Mouse (Mus musculus): Measurements from ENCODE around the gene Lamtor2. TPM values are rescaled to one million over a fixed set of nuclear protein-coding genes. Genes with fewer than 3 reads are reported as not detected.

Lamtor2 gene
- polyA plus RNA-seq, 1 experiment from 2014 or later = 103 TPM

- H3K27me3 ChIP-seq (ENCODE audit: control insufficient read depth, insufficient read depth, low read length) = no peaks in the 10 kb centered on the region
Measured at GRCm38 (mm10) chr3:88526157-88527131, 26.4 kb downstream of the Lamtor2 start.

GRCm38 (mm10) chr3:88525021-88525420 lies 27.9 kb downstream of the Lamtor2 start:
- DNase-seq (ENCODE audit: low spot score, missing footprints) (no peak), ATAC-seq (ENCODE audit: low FRiP score) (no peak)
- Histone ChIP-seq H3K27me3 (ENCODE audit: control insufficient read depth, insufficient read depth, low read length) (no peaks in the 10 kb centered on the region), H3K4me1 (ENCODE audit: control insufficient read depth, insufficient read depth, low read length) (peaks cover 24% of the 10 kb centered on the region), H3K4me2 (no peak overlapping the region), H3K36me3 (ENCODE audit: control insufficient read depth, insufficient read depth, low read length) (peaks cover 4% of the 10 kb centered on the region; the same call in 1 of the 2 replicates), H3K9me3 (ENCODE audit: control insufficient read depth, low read length) (no peaks in the 10 kb centered on the region), H3K27ac (ENCODE audit: low read depth, low read length) (no peak overlapping the region), H3K4me3 (ENCODE audit: low read depth, low read length) (no peak overlapping the region), H3K9ac (ENCODE audit: low read length) (no peak overlapping the region)
- WGBS = 88% methylated on average over 5 of the region's 5 CpGs

More at GRCm38 (mm10) chr3:88526157-88527131, 26.4 kb downstream of the Lamtor2 start:
- no peak overlapping the region for H3K27ac ChIP-seq (ENCODE audit: low read depth, low read length)
- WGBS = 34% methylated on average over 17 of the region's 17 CpGs
- no peak overlapping the region for H3K4me3 ChIP-seq (ENCODE audit: low read depth, low read length)
- H3K9me3 ChIP-seq (ENCODE audit: control insufficient read depth, low read length) = no peaks in the 10 kb centered on the region
- H3K36me3 ChIP-seq (ENCODE audit: control insufficient read depth, insufficient read depth, low read length) = peaks cover 4% of the 10 kb centered on the region; the same call in 1 of the 2 replicates
- H3K4me2 ChIP-seq = peak overlapping the region; percentile 27
- peaks cover 28% of the 10 kb centered on the region for H3K4me1 ChIP-seq (ENCODE audit: control insufficient read depth, insufficient read depth, low read length)
- H3K9ac ChIP-seq (ENCODE audit: low read length) = no peak overlapping the region
- peak; percentile 99 for DNase-seq (ENCODE audit: low spot score, missing footprints)
- ATAC-seq (ENCODE audit: low FRiP score) = peak; percentile 70

DNA sequence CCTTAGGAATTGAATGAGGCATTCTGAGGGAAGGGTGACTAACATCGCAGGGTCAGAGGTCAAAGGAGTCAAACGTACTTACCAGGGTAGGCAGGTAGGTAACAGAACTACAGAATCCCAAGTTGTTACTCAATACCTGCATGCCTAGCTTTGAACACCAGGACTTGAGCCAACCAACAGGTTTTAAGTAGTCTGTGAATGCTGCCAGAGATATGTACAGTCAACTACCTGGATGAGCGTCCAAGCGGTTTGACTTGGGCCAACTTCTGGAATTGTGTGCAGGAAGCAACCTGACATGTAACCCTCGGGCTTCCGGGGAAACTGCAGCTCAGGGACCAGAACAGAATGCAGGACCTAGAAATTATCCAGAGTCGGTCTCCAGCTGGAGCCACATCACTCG lies 29.8 kb downstream of the Lamtor2 start:
- ATAC-seq (ENCODE audit: low FRiP score) = no peak
- peaks cover 4% of the 10 kb centered on the region; the same call in 1 of the 2 replicates for H3K36me3 ChIP-seq (ENCODE audit: control insufficient read depth, insufficient read depth, low read length)
- no peak overlapping the region for H3K4me2 ChIP-seq
- WGBS = 92% methylated on average over 8 of the region's 8 CpGs
- DNase-seq (ENCODE audit: low spot score, missing footprints) = peak; percentile 67
- no peak overlapping the region for H3K9ac ChIP-seq (ENCODE audit: low read length)
- no peaks in the 10 kb centered on the region for H3K9me3 ChIP-seq (ENCODE audit: control insufficient read depth, low read length)
- H3K4me1 ChIP-seq (ENCODE audit: control insufficient read depth, insufficient read depth, low read length) = peaks cover 10% of the 10 kb centered on the region
- H3K27ac ChIP-seq (ENCODE audit: low read depth, low read length) = no peak overlapping the region
- H3K4me3 ChIP-seq (ENCODE audit: low read depth, low read length) = no peak overlapping the region
- no peaks in the 10 kb centered on the region for H3K27me3 ChIP-seq (ENCODE audit: control insufficient read depth, insufficient read depth, low read length)

DNA sequence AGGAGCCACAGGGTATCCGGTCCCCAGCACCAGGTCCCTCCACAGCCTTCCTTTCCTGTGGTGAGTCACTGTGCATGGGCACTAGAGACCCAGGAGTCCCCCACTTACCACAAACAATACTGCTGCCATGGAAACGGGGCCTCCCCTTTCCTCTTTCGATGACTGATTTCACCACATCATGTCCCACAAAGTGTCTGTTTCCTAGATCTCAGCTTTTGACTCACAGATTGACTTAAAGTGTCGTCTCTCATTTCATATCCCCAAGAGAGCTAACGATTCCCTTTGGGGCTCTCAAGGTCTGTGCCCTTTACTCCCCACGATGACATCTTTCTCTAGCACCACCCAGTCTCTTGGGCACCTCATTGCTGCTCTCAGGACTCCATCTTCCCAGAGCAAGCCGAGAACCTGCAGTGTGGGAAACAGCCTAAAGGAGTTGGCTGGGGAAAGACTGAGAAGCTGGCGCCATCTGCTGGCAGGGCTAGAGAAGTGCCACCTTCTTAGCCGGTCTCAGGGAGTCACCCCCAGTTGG lies 31.0 kb downstream of the Lamtor2 start:
- 39% methylated on average over 9 of the region's 9 CpGs for WGBS
- DNase-seq (ENCODE audit: low spot score, missing footprints) = peak; percentile 96
- Histone ChIP-seq H3K9me3 (ENCODE audit: control insufficient read depth, low read length) (no peaks in the 10 kb centered on the region), H3K9ac (ENCODE audit: low read length) (no peak overlapping the region), H3K36me3 (ENCODE audit: control insufficient read depth, insufficient read depth, low read length) (peaks cover 4% of the 10 kb centered on the region; the same call in 1 of the 2 replicates), H3K4me1 (ENCODE audit: control insufficient read depth, insufficient read depth, low read length) (peaks cover 3% of the 10 kb centered on the region; the same call in 1 of the 2 replicates), H3K27ac (ENCODE audit: low read depth, low read length) (no peak overlapping the region), H3K4me2 (no peak overlapping the region), H3K4me3 (ENCODE audit: low read depth, low read length) (no peak overlapping the region), H3K27me3 (ENCODE audit: control insufficient read depth, insufficient read depth, low read length) (no peaks in the 10 kb centered on the region)
- peak; percentile 46 for ATAC-seq (ENCODE audit: low FRiP score)

DNA sequence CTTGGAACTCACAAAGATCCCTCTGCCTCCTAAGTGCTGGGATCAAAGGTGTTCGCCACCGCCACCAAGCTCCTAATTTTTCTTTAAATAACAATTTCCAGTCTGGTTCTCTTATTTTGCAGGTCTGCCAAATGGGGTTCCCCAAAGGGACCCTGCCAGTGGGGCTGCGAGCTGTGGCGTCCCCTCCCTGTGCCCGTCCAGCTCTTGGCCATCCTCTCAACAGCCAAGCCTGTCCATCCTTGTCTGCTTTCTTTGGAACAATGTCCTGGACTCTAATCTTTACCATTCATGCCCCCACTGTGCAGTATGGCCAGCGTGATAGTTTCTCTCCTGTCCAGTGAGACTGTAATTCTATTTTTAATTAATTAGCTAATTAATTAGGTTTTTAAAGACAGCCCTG lies 31.7 kb downstream of the Lamtor2 start:
- H3K4me1 ChIP-seq (ENCODE audit: control insufficient read depth, insufficient read depth, low read length) = peaks cover 3% of the 10 kb centered on the region; the same call in 1 of the 2 replicates
- ATAC-seq (ENCODE audit: low FRiP score) = no peak
- no peak overlapping the region for H3K27ac ChIP-seq (ENCODE audit: low read depth, low read length)
- WGBS = 88% methylated on average over 6 of the region's 6 CpGs
- peak; percentile 71 for DNase-seq (ENCODE audit: low spot score, missing footprints)
- H3K36me3 ChIP-seq (ENCODE audit: control insufficient read depth, insufficient read depth, low read length) = peaks cover 4% of the 10 kb centered on the region; the same call in 1 of the 2 replicates
- H3K9ac ChIP-seq (ENCODE audit: low read length) = no peak overlapping the region
- H3K4me2 ChIP-seq = no peak overlapping the region
- no peaks in the 10 kb centered on the region for H3K9me3 ChIP-seq (ENCODE audit: control insufficient read depth, low read length)
- no peak overlapping the region for H3K4me3 ChIP-seq (ENCODE audit: low read depth, low read length)
- no peaks in the 10 kb centered on the region for H3K27me3 ChIP-seq (ENCODE audit: control insufficient read depth, insufficient read depth, low read length)

DNA sequence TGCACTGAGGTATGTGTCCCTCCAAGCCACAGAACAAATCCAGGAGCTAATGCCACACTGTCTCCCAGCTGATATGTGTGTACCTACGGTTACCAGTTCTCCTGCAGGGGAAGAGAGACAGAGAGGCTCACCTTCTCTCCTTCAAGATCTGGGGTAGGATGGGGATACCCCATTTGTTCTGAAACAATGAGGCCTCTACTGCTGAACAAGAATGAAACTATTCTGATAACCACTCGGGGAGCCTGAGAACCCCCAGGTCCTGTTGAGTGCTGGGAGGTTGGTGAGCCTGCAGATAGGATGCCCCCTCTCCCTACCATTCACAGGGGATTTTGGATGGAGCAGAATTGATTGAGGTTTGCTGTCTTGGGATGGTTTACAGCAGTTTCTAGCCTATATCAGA lies 32.8 kb downstream of the Lamtor2 start:
- Histone ChIP-seq H3K9ac (ENCODE audit: low read length) (no peak overlapping the region), H3K4me1 (ENCODE audit: control insufficient read depth, insufficient read depth, low read length) (no peaks in the 10 kb centered on the region), H3K9me3 (ENCODE audit: control insufficient read depth, low read length) (no peaks in the 10 kb centered on the region), H3K27me3 (ENCODE audit: control insufficient read depth, insufficient read depth, low read length) (no peaks in the 10 kb centered on the region), H3K4me3 (ENCODE audit: low read depth, low read length) (no peak overlapping the region), H3K27ac (ENCODE audit: low read depth, low read length) (no peak overlapping the region), H3K4me2 (no peak overlapping the region), H3K36me3 (ENCODE audit: control insufficient read depth, insufficient read depth, low read length) (peaks cover 4% of the 10 kb centered on the region; the same call in 1 of the 2 replicates)
- ATAC-seq (ENCODE audit: low FRiP score) (no peak), DNase-seq (ENCODE audit: low spot score, missing footprints) (peak; percentile 75)
- 75% methylated on average over 2 of the region's 2 CpGs for WGBS

GRCm38 (mm10) chr3:88518411-88518810 lies 34.5 kb downstream of the Lamtor2 start:
- Histone ChIP-seq H3K9me3 (ENCODE audit: control insufficient read depth, low read length) (no peaks in the 10 kb centered on the region), H3K4me1 (ENCODE audit: control insufficient read depth, insufficient read depth, low read length) (no peaks in the 10 kb centered on the region), H3K4me2 (no peak overlapping the region), H3K4me3 (ENCODE audit: low read depth, low read length) (no peak overlapping the region), H3K27ac (ENCODE audit: low read depth, low read length) (no peak overlapping the region), H3K27me3 (ENCODE audit: control insufficient read depth, insufficient read depth, low read length) (no peaks in the 10 kb centered on the region), H3K36me3 (ENCODE audit: control insufficient read depth, insufficient read depth, low read length) (no peaks in the 10 kb centered on the region), H3K9ac (ENCODE audit: low read length) (no peak overlapping the region)
- DNase-seq (ENCODE audit: low spot score, missing footprints) = peak; percentile 8
- WGBS = 90% methylated on average over 4 of the region's 4 CpGs
- no peak for ATAC-seq (ENCODE audit: low FRiP score)

DNA sequence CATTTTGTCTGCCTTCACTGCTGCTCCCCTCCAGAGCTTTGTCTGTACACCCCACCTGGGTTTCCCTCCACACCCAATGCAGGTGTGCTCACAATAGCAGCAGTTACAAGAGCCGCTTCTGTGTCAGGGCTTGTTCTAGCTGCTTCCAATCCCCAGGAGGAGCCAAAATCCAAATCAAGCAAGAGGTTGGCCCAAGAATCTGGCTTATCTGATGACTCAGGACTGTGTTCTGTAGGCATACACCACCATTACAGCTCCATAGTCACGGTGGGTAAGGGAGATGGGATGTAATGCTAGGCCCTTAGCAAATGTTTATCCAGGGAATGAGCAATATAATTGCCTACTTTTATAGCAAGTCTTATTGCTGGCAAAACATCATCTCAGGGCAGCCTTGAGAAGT lies 36.5 kb downstream of the Lamtor2 start:
- Histone ChIP-seq H3K4me2 (no peak overlapping the region), H3K9me3 (ENCODE audit: control insufficient read depth, low read length) (no peaks in the 10 kb centered on the region), H3K36me3 (ENCODE audit: control insufficient read depth, insufficient read depth, low read length) (no peaks in the 10 kb centered on the region), H3K9ac (ENCODE audit: low read length) (no peak overlapping the region), H3K4me1 (ENCODE audit: control insufficient read depth, insufficient read depth, low read length) (peaks cover 13% of the 10 kb centered on the region; the same call in 1 of the 2 replicates), H3K27me3 (ENCODE audit: control insufficient read depth, insufficient read depth, low read length) (no peaks in the 10 kb centered on the region), H3K27ac (ENCODE audit: low read depth, low read length) (no peak overlapping the region), H3K4me3 (ENCODE audit: low read depth, low read length) (no peak overlapping the region)
- ATAC-seq (ENCODE audit: low FRiP score) = no peak
- peak; percentile 45 for DNase-seq (ENCODE audit: low spot score, missing footprints)
- 86% methylated on average over 2 of the region's 2 CpGs for WGBS

DNA sequence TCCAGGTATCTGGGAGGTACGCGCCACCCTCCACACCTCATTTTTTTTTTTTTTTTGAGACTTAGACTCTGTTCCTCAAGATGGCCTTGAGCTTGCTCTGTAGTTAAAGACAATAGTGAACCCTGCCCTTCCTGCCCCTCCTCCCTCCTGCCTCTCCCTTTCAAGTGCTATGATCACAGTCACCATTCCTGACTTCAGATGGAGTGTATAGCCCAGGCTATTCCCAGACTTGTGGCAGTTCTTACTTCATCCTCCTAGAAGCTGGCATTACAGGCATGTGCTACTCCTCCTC lies 37.8 kb downstream of the Lamtor2 start:
- H3K4me2 ChIP-seq = no peak overlapping the region

More for the DNA sequence above, 37.8 kb downstream of the Lamtor2 start:
- DNase-seq (ENCODE audit: low spot score, missing footprints) (no peak), ATAC-seq (ENCODE audit: low FRiP score) (no peak)
- no peak overlapping the region for H3K4me3 ChIP-seq (ENCODE audit: low read depth, low read length)
- no peak overlapping the region for H3K27ac ChIP-seq (ENCODE audit: low read depth, low read length)
- H3K27me3 ChIP-seq (ENCODE audit: control insufficient read depth, insufficient read depth, low read length) = no peaks in the 10 kb centered on the region
- H3K9ac ChIP-seq (ENCODE audit: low read length) = no peak overlapping the region
- peaks cover 16% of the 10 kb centered on the region for H3K4me1 ChIP-seq (ENCODE audit: control insufficient read depth, insufficient read depth, low read length)
- WGBS = 100% methylated on average over 2 of the region's 2 CpGs
- H3K36me3 ChIP-seq (ENCODE audit: control insufficient read depth, insufficient read depth, low read length) = no peaks in the 10 kb centered on the region
- H3K9me3 ChIP-seq (ENCODE audit: control insufficient read depth, low read length) = no peaks in the 10 kb centered on the region
